12 mouse cellular contexts compared by ENCODE assay signal in the genomic region with DNA sequence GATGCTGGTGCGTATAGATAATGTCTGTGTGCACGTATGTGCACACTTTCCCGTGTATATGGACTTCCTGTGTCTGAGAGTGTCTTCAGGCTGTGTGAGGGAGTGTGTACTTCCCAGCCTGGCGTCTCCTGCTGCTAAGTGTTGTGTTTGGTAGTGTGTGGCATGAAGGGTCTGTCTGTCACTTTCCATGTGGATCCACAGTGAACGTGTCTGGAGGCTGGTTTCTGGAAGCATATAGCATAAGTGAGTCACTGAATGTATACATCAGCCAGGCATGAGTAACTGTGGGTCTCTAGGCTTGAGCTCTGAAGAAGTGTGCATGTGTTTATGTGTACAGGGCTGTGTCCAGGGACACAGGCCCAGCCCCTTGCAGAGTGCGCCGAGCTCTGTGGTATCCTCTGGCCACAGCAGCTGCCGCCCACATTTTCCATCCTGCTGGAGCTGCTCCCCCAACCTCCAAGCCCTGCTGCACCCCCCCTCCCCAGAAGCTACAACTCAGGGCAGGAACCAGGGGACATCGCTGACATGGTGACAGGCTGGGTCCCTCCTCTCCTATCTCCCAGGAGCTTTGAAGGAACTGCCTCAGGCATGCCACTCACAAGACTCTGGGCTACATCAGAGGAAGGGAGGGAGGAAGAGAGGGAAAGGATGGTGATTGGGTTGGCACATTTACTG. TPM values are rescaled to one million over a fixed set of nuclear protein-coding genes. Genes with fewer than 3 reads are reported as not detected.
DNase-seq lines count a peak whose midpoint lies in the region; ATAC-seq and TF ChIP-seq lines count a peak whose summit lies in the region.
"Had no signal": no experiment of that assay in that cellular context is flagged by ENCODE, and none has a peak within 500 bp of the region (broad histone marks: within the 10 kb centered on the region; RNA-seq: fewer than 3 reads in every experiment).

No protein-coding gene starts in this region.

- no peak for TF ChIP-seq EP300 in heart, adult 2 months (IDR thresholded peaks at IDR 0.05; ENCODE audit: insufficient read depth, low read depth, low read length)

- peaks cover 2% of the 10 kb centered on the region; the same call in 1 of the 2 replicates for H3K79me2 ChIP-seq in heart, adult 2 months (replicated peaks; ENCODE audit: control insufficient read depth, insufficient read depth, low read length)

- TF ChIP-seq CTCF in heart, adult 2 months (IDR thresholded peaks at IDR 0.05): no peak

- H3K4me3 ChIP-seq in heart, adult 2 months: no peak overlapping the region
- H3K4me3 ChIP-seq in hindbrain, embryonic 14.5 days (replicated peaks; ENCODE audit: low read length): no peak overlapping the region
- H3K4me3 ChIP-seq in liver, embryonic 12.5 days: no peak overlapping the region
- H3K4me3 ChIP-seq: liver, embryonic 13.5 days had no signal

- no peak for TF ChIP-seq POLR2A in heart, adult 2 months (IDR thresholded peaks at IDR 0.05; ENCODE audit: insufficient read depth, low read depth, low read length)

- H3K9ac ChIP-seq in heart, adult 2 months (ENCODE audit: low read depth, low read length): no peak overlapping the region
- H3K9ac ChIP-seq in hindbrain, embryonic 14.5 days: no peak overlapping the region
- no peak overlapping the region for H3K9ac ChIP-seq in liver, embryonic 12.5 days
- H3K9ac ChIP-seq: liver, embryonic 13.5 days had no signal

- H3K27ac ChIP-seq in heart, adult 2 months: peak overlapping the region; percentile 76
- H3K27ac ChIP-seq in hindbrain, embryonic 14.5 days: no peak overlapping the region
- H3K27ac ChIP-seq in liver, embryonic 12.5 days: no peak overlapping the region
- H3K27ac ChIP-seq: liver, embryonic 13.5 days had no signal

- DNase-seq in heart, adult 2 months: peak in 1 of 2 experiments; percentile 26
- no peak for DNase-seq in heart, adult 9 months (ENCODE audit: low spot score in 2 of 2)
- DNase-seq in retina, postnatal 1 day: peak; percentile 32
- no peak for DNase-seq in retina, embryonic 14.5 days (ENCODE audit: low spot score)
- no peak for DNase-seq in hindbrain, embryonic 14.5 days (ENCODE audit: low spot score)
- no peak for DNase-seq in urinary bladder, postnatal 4 days (ENCODE audit: low spot score in 2 of 2)
- no peak for DNase-seq in thymus, postnatal 36 days
- DNase-seq: kidney, postnatal 36 days; liver, embryonic 13.5 days had no signal

- no peaks in the 10 kb centered on the region for H3K9me3 ChIP-seq in hindbrain, embryonic 14.5 days (ENCODE audit: control insufficient read depth, low read length)
- no peaks in the 10 kb centered on the region for H3K9me3 ChIP-seq in liver, embryonic 12.5 days (replicated peaks)
- H3K9me3 ChIP-seq: liver, embryonic 13.5 days had no signal

- H3K4me1 ChIP-seq in heart, adult 2 months (ENCODE audit: control insufficient read depth, insufficient read depth, low read length): peaks cover 68% of the 10 kb centered on the region
- peaks cover 83% of the 10 kb centered on the region for H3K4me1 ChIP-seq in hindbrain, embryonic 14.5 days (replicated peaks; ENCODE audit: control insufficient read depth, insufficient read depth, low read length)
- peaks cover 85% of the 10 kb centered on the region for H3K4me1 ChIP-seq in liver, embryonic 12.5 days

- H3K4me2 ChIP-seq in hindbrain, embryonic 14.5 days (replicated peaks): 0 out of 2 replicates have a peak overlapping the region, but pooled peaks have one; percentile 93
- H3K4me2 ChIP-seq in liver, embryonic 12.5 days: no peak overlapping the region
- H3K4me2 ChIP-seq: liver, embryonic 13.5 days had no signal

- H3K36me3 ChIP-seq in heart, adult 2 months (ENCODE audit: control insufficient read depth, insufficient read depth, low read length): peaks cover 3% of the 10 kb centered on the region; the same call in 1 of the 2 replicates
- H3K36me3 ChIP-seq in hindbrain, embryonic 14.5 days (replicated peaks; ENCODE audit: control insufficient read depth, insufficient read depth): peaks cover 21% of the 10 kb centered on the region
- H3K36me3 ChIP-seq in liver, embryonic 12.5 days: 0 out of 2 replicates have a peak, but pooled peaks cover 2% of the 10 kb centered on the region
- H3K36me3 ChIP-seq: liver, embryonic 13.5 days had no signal

- no peaks in the 10 kb centered on the region for H3K27me3 ChIP-seq in heart, adult 2 months (ENCODE audit: control insufficient read depth, insufficient read depth, low read length)
- H3K27me3 ChIP-seq in hindbrain, embryonic 14.5 days (ENCODE audit: control insufficient read depth, insufficient read depth, low read length): no peaks in the 10 kb centered on the region
- peaks cover 34% of the 10 kb centered on the region for H3K27me3 ChIP-seq in liver, embryonic 12.5 days (replicated peaks)

- WGBS in heart, adult 2 months: 45% methylated on average over 9 of the region's 9 CpGs
- 61% methylated on average over 9 of the region's 9 CpGs for WGBS in hindbrain, embryonic 14.5 days
- WGBS in liver, embryonic 12.5 days (ENCODE audit: insufficient replicate concordance): 59% methylated on average over 9 of the region's 9 CpGs

- intact Hi-C loops in heart, adult 2 months (cut with DNase I): no loop called here

- ATAC-seq in hindbrain, embryonic 14.5 days (ENCODE audit: low FRiP score): no peak
- ATAC-seq in liver, embryonic 12.5 days: no peak

RNA-seq across cellular contexts. Expression of a gene that starts 5.5 kb away (rescaled TPM):
- 10 to 100 TPM; 10.0 to 11.7 TPM for total RNA-seq in heart, adult 2 months (2021)
- polyA plus RNA-seq in heart, adult 2 months (2012; rRNA removed): 4.8 and 6.6 TPM in 2 replicates
- 9.5 and 9.7 TPM in 2 replicates for polyA plus RNA-seq in hindbrain, embryonic 14.5 days (2014; fragmentation: Nextera tagmentation; extraction: Ambion mirVana)
- polyA plus RNA-seq in liver, embryonic 12.5 days (2016; fragmentation: Nextera tagmentation; extraction: Ambion mirVana): 3.4 TPM in 2 replicates

RNA-seq across cellular contexts. Expression of a gene that starts 13.3 kb away (rescaled TPM):
- not detected for total RNA-seq in heart, adult 2 months (2021)
- not detected in 2 replicates for polyA plus RNA-seq in heart, adult 2 months (2012; rRNA removed)
- not detected in 2 replicates for polyA plus RNA-seq in hindbrain, embryonic 14.5 days (2014; fragmentation: Nextera tagmentation; extraction: Ambion mirVana)
- polyA plus RNA-seq in liver, embryonic 12.5 days (2016; fragmentation: Nextera tagmentation; extraction: Ambion mirVana): 0.29 TPM in 1 of 2 replicates, not detected in the other
- total RNA-seq: ES-E14; neutrophil, adult 5-6 weeks had no signal
- polyA plus RNA-seq: liver, embryonic 13.5 days had no signal
